Mouse (Mus musculus) midbrain, postnatal 0 days (tissue): ENCODE data around the gene Oaz1. TPM values are rescaled to one million over a fixed set of nuclear protein-coding genes. Genes with fewer than 3 reads are reported as not detected.
A peak's percentile ranks its signal among the peaks of the same experiment; 100 is the strongest.

Experiments
- ATAC-seq: fragments of 200-750 bp; cut with Nextera tagmentation; 2 replicates; pipeline ENCODE4 v1.8.0; 2017; ENCODE audit warnings: moderate number of reproducible peaks, mild to moderate bottlenecking, moderate TSS enrichment, moderate library complexity; ENCODE audit not compliant: low FRiP score
- DNase-seq: peaks from one replicate; pipeline ENCODE4 v3.0.0-alpha.2; 2015; ENCODE audit warnings: low spot score
- H3K27ac ChIP-seq: fragments of 300-500 bp; sonication (generic); 2 replicates; pipeline ENCODE4 v1.5.1; 2014; ENCODE audit warnings: low read depth, mild to moderate bottlenecking, low read length, mixed read lengths
- H3K27me3 ChIP-seq: fragments of 300-500 bp; sonication (generic); 2 replicates; pipeline ENCODE4 v1.6.1; 2014; ENCODE audit warnings: low read length, control low read depth, mixed read lengths; ENCODE audit not compliant: insufficient read depth
- H3K36me3 ChIP-seq: fragments of 300-500 bp; sonication (generic); 2 replicates; pipeline ENCODE4 v1.6.1; 2014; ENCODE audit warnings: low read length, control low read depth, mixed read lengths; ENCODE audit not compliant: insufficient read depth
- H3K4me1 ChIP-seq: fragments of 300-500 bp; sonication (generic); 2 replicates; pipeline ENCODE4 v1.6.1; 2014; ENCODE audit warnings: mild to moderate bottlenecking, control low read depth, antibody characterized with exemption, low read length, mixed read lengths; ENCODE audit not compliant: insufficient read depth
- H3K4me2 ChIP-seq: fragments of 300-500 bp; sonication (generic); 2 replicates; pipeline ENCODE4 v1.6.1; 2014; ENCODE audit warnings: low read depth, mild to moderate bottlenecking, low read length, mixed read lengths; ENCODE audit not compliant: poor library complexity, severe bottlenecking
- H3K4me3 ChIP-seq: fragments of 300-500 bp; sonication (generic); 2 replicates; pipeline ENCODE4 v1.5.1; 2014; ENCODE audit warnings: low read depth, mild to moderate bottlenecking, low read length, moderate library complexity
- H3K9ac ChIP-seq: fragments of 300-500 bp; sonication (generic); replicated peaks from 2 replicates; pipeline ENCODE4 v1.6.1; 2014; ENCODE audit warnings: mild to moderate bottlenecking, low read length, moderate library complexity, mixed read lengths; ENCODE audit not compliant: poor library complexity, severe bottlenecking
- H3K9me3 ChIP-seq: fragments of 300-500 bp; sonication (generic); 2 replicates; pipeline ENCODE4 v1.6.1; 2016; ENCODE audit warnings: low read length, control low read depth
- CTCF ChIP-seq: IDR thresholded peaks from 2 replicates; pipeline ENCODE4 v1.5.1; 2016; ENCODE audit warnings: antibody characterized with exemption, mild to moderate bottlenecking
- WGBS: fragments of 180-500 bp; shearing (Covaris S2); extraction: QIAGEN DNeasy Blood & Tissue Kit; methylation state at CpG from one replicate; pipeline ENCODE4 v1.1.7; 2014; 5-methylcytosine and 5-hydroxymethylcytosine counted together
- polyA plus RNA-seq: library from polyadenylated mRNA; unstranded; fragments of >200 nt; fragmentation: Nextera tagmentation; extraction: Ambion mirVana; gene quantifications from 2 replicates; pipeline ENCODE4 v1.2.1, GENCODE M21; 2015
- total RNA-seq: library from RNA; depleted of rRNA; stranded (reverse); fragments of >200 nt; gene quantifications from 2 replicates; pipeline ENCODE4 v1.2.3, GENCODE M21; 2014; rRNA removed

Gene Oaz1
- total RNA-seq (863 and 928 TPM in 2 replicates), polyA plus RNA-seq (1,039 and 1,193 TPM in 2 replicates)

- TF ChIP-seq CTCF = peak; percentile 24
- Histone ChIP-seq H3K9me3 (no peaks in the 10 kb centered on the region), H3K4me2 (peak within 1 kb of the TSS; percentile 98), H3K27ac (peak within 1 kb of the TSS; percentile 85), H3K4me3 (peak within 1 kb of the TSS; percentile 74), H3K9ac (peak within 1 kb of the TSS; percentile 88), H3K27me3 (no peaks in the 10 kb centered on the region), H3K36me3 (peaks cover 14% of the 10 kb centered on the region), H3K4me1 (peaks cover 6% of the 10 kb centered on the region; the same call in 1 of the 2 replicates)
- DNase-seq (peak; percentile 100), ATAC-seq (peak; percentile 98)
- under 1% methylated on average over 79 of the region's 82 CpGs for WGBS
Observed at GRCm38 (mm10) chr10:80826151-80827062, at the start of gene Oaz1. Gene Oaz1, plus strand, starts transcription at chr10:80826656.

- H3K27me3 ChIP-seq = no peaks in the 10 kb centered on the region
- peaks cover 83% of the 10 kb centered on the region for H3K36me3 ChIP-seq
- no peak for TF ChIP-seq CTCF
- DNase-seq (no peak), ATAC-seq (no peak)
- H3K9me3 ChIP-seq = no peaks in the 10 kb centered on the region
- no peaks in the 10 kb centered on the region for H3K4me1 ChIP-seq
- WGBS = 97% methylated on average over 5 of the region's 5 CpGs
- no peak overlapping the region for H3K4me2 ChIP-seq
- H3K4me3 ChIP-seq = no peak overlapping the region
- no peak overlapping the region for H3K9ac ChIP-seq
- no peak overlapping the region for H3K27ac ChIP-seq
Observed at GRCm38 (mm10) chr10:80777123-80777522, 49.3 kb upstream of the Oaz1 start.

GRCm38 (mm10) chr10:80779565-80779964 lies 46.9 kb upstream of the Oaz1 start:
- Histone ChIP-seq H3K4me1 (no peaks in the 10 kb centered on the region), H3K9me3 (no peaks in the 10 kb centered on the region), H3K4me3 (no peak overlapping the region), H3K4me2 (no peak overlapping the region), H3K27ac (no peak overlapping the region), H3K9ac (no peak overlapping the region), H3K36me3 (peaks cover 83% of the 10 kb centered on the region), H3K27me3 (no peaks in the 10 kb centered on the region)
- no peak for TF ChIP-seq CTCF
- DNase-seq (no peak), ATAC-seq (no peak)

GRCm38 (mm10) chr10:80784302-80784701 lies 42.2 kb upstream of the Oaz1 start:
- no peak overlapping the region for H3K9ac ChIP-seq
- DNase-seq = no peak
- H3K4me1 ChIP-seq = no peaks in the 10 kb centered on the region
- no peak for ATAC-seq
- H3K36me3 ChIP-seq = peaks cover 95% of the 10 kb centered on the region
- H3K4me2 ChIP-seq = no peak overlapping the region
- no peaks in the 10 kb centered on the region for H3K27me3 ChIP-seq
- H3K27ac ChIP-seq = no peak overlapping the region
- H3K4me3 ChIP-seq = no peak overlapping the region
- TF ChIP-seq CTCF = no peak
- 100% methylated on average over 2 of the region's 2 CpGs for WGBS
- H3K9me3 ChIP-seq = no peaks in the 10 kb centered on the region

GRCm38 (mm10) chr10:80784871-80785270 lies 41.6 kb upstream of the Oaz1 start:
- Histone ChIP-seq H3K9me3 (no peaks in the 10 kb centered on the region), H3K27ac (no peak overlapping the region), H3K4me3 (no peak overlapping the region), H3K4me1 (no peaks in the 10 kb centered on the region), H3K4me2 (no peak overlapping the region), H3K9ac (no peak overlapping the region), H3K27me3 (no peaks in the 10 kb centered on the region), H3K36me3 (peaks cover 94% of the 10 kb centered on the region)
- WGBS = 74% methylated on average over 12 of the region's 12 CpGs
- DNase-seq (no peak), ATAC-seq (no peak)
- no peak for TF ChIP-seq CTCF

DNA sequence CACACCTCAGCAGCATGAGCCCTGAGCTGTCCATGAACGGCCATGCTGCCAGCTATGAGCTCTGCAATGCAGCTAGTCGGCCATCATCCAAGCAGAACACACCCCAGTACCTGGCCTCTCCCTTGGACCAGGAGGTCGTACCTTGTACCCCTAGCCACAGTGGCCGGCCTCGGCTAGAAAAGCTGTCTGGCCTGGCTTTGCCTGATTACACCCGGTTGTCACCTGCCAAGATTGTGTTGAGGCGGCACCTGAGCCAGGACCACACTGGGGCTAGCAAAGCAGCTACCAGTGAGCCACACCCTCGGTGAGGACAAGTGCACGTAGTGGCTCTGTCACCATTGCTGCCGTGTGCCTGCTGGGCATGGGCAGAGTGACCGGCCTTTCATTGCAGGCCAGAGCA lies 40.5 kb upstream of the Oaz1 start:
- no peak for ATAC-seq
- no peaks in the 10 kb centered on the region for H3K9me3 ChIP-seq
- no peak for TF ChIP-seq CTCF

More for the DNA sequence above, 40.5 kb upstream of the Oaz1 start:
- Histone ChIP-seq H3K4me1 (no peaks in the 10 kb centered on the region), H3K27me3 (no peaks in the 10 kb centered on the region), H3K4me3 (no peak overlapping the region), H3K4me2 (no peak overlapping the region), H3K27ac (no peak overlapping the region), H3K36me3 (peaks cover 94% of the 10 kb centered on the region), H3K9ac (no peak overlapping the region)
- WGBS = 97% methylated on average over 11 of the region's 11 CpGs
- no peak for DNase-seq
